Mouse (Mus musculus): ENCODE measurements around the gene Jag2.

Gene Jag2

DNA sequence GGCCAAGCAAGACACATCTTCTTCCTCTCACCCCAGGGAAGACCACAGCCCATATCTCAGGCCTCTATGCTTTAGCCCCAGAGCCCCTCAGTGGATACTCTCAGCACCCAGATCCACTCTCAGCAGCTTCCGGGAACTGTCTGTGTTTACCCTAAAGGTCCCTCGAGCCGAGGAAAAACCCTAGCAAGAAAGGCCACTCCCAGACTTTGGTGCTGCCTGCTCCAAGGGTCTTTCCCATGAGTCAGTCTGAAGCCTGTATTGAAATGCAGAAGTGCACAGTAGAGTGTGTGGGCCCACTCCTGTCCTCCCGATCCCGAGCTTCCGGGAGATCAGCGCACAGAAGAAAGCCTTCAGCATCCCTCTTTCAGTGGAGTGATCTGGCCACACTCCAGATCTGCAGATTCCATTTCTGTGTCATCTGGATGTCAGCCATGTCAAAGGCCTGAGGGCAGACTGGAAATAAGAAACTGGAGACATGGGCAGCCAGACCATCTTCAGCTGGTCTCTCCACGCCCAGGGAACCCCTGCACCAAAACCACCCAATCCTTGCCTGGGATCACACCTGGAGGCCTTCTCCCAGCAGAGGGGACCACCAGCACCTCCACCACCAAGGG lies 63.0 kb downstream of the Jag2 start:
- peak; percentile 49 to 59 for DNase-seq

GRCm38 (mm10) chr12:112864804-112865203 lies 64.8 kb downstream of the Jag2 start:
- DNase-seq = peak in 1 of 2 experiments; percentile 25

- DNase-seq = peak in 1 of 2 experiments; percentile 31
Observed at GRCm38 (mm10) chr12:112861911-112862321, 67.7 kb downstream of the Jag2 start.

DNA sequence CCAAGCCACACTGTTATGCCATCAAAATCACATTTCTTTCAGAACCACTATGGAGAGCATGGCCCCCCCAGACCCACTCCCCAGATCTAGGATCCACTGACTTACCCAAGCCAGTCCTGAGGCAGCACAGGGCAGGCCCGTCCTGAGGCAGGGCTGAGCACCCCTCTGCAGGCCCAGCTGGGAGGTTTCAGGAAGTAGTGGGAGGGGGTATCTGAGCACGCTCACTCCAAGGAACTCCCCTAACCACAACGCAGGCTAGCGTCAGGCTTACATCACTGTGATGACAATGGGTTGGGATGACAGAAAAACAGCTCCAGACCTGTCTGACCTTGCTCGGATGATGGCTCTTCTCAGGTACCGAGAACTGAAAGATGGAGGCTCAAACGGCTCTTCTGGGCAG lies 68.8 kb downstream of the Jag2 start:
- peak in 1 of 2 experiments; percentile 19 for DNase-seq

DNA sequence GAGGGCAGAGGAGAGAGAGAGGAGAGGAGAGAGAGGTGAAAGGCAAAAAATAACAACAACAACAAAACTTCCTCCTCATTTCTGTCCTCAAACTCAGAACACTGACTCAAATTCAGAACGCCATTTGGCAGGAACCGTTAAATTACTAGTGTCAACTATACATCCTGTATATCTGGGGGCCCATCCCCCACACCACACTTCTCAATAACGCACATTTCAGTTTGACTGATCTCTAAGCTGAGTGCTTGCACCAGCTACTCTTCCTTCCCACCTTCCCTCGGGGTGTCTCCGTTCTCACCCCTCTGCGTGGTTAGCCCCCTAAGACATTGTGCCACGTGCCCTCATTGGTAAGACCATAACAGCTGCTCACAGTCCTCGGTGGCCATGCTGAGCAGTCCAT lies 69.6 kb downstream of the Jag2 start:
- DNase-seq = peak in 1 of 2 experiments; percentile 26

DNA sequence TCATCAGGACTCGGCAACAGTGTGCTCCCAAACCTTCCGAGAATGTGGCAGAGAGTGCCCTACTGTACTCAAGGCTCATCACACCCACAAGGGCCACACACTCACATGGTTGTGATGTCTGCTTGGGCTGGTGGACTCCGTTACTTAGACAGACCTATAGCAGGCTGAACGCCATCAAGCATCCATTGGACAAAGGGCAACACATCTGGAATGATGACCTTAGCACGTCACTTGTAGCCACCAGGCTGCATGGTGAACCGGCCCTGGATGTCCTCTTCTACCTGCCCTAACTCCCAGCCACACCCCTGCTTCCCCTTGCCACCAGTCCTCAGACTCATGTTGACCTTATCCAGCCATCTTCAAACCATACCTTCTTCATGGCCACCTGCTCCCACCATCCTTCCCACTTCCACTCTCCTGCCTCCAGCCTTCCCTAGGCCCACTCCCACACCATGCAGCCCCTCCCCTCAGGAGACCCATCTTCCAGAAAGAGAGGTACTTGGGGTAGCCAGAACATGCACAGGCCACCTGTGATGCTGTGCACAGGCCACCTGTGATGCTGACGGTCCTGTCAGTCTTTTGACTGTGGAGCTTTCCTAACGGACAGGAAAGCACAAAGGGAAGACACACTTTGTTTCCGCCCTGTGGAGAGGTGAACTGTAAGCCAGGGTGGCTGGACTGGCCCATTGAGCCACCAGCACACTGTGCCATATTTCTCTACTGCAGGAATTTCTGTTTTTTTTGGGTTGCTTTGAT lies 70.8 kb downstream of the Jag2 start:
- peak in 1 of 2 experiments; percentile 25 for DNase-seq
